Mouse (Mus musculus) MEL (cell line): ENCODE results near the gene Nrxn3. TPM values are rescaled to one million over a fixed set of nuclear protein-coding genes. Genes with fewer than 3 reads are reported as not detected.

Experiments used
- DNase-seq: peaks from one replicate; pipeline ENCODE4 v3.0.0; 2011; ENCODE audit warnings: low read depth, low spot score
- H3K27ac ChIP-seq: 2 replicates; pipeline ENCODE4 v1.5.1; 2012; ENCODE audit warnings: low read depth, mild to moderate bottlenecking, control low read depth, low read length, moderate library complexity; ENCODE audit not compliant: control insufficient read depth
- H3K27me3 ChIP-seq, 2 experiments: fragments of 150-350 bp in 1 of 2; sonication (generic) in 1 of 2; 2 replicates each; pipeline ENCODE4 v1.6.1; 2012; ENCODE audit warnings: low read length in 2 of 2, mild to moderate bottlenecking in 2 of 2, improper control_type of control experiment in 1 of 2, moderate library complexity in 1 of 2; ENCODE audit not compliant: insufficient read depth in 2 of 2, control insufficient read depth in 1 of 2
- H3K36me3 ChIP-seq, 2 experiments: 2 replicates each; pipeline ENCODE4 v1.6.1; 2012 to 2014; ENCODE audit warnings: low read length in 2 of 2, improper control_type of control experiment in 1 of 2, inconsistent platforms in 1 of 2, mild to moderate bottlenecking in 1 of 2; ENCODE audit not compliant: insufficient read depth in 2 of 2, control insufficient read depth in 1 of 2
- H3K4me1 ChIP-seq, 2 experiments: fragments of 150-350 bp in 1 of 2; sonication (generic) in 1 of 2; 2 replicates each; pipeline ENCODE4 v1.6.1; 2012; ENCODE audit warnings: low read length in 2 of 2, improper control_type of control experiment in 1 of 2, mild to moderate bottlenecking in 1 of 2; ENCODE audit not compliant: insufficient read depth in 2 of 2, control insufficient read depth in 1 of 2
- H3K4me3 ChIP-seq, 2 experiments: fragments of 150-350 bp in 1 of 2; sonication (generic) in 1 of 2; 2 replicates each; pipeline ENCODE4 v1.5.1; 2012; ENCODE audit warnings: low read depth in 2 of 2, low read length in 2 of 2, mild to moderate bottlenecking in 2 of 2, moderate library complexity in 2 of 2, control low read depth in 1 of 2, improper control_type of control experiment in 1 of 2; ENCODE audit not compliant: control insufficient read depth in 1 of 2, insufficient read depth in 1 of 2
- H3K79me2 ChIP-seq: 2 replicates; pipeline ENCODE4 v1.6.1; 2012; ENCODE audit warnings: mild to moderate bottlenecking, low read length, moderate library complexity; ENCODE audit not compliant: control insufficient read depth, poor library complexity, insufficient read depth
- H3K9ac ChIP-seq: 2 replicates; pipeline ENCODE4 v1.6.1; 2012; ENCODE audit warnings: low read depth, mild to moderate bottlenecking, control low read depth, low read length, moderate library complexity; ENCODE audit not compliant: control insufficient read depth, poor library complexity, severe bottlenecking
- H3K9me3 ChIP-seq: fragments of 150-350 bp; sonication (generic); replicated peaks from 2 replicates; pipeline ENCODE4 v1.6.1; 2012; ENCODE audit warnings: mild to moderate bottlenecking, low read length, improper control_type of control experiment, moderate library complexity; ENCODE audit not compliant: insufficient read depth
- CTCF ChIP-seq, 3 experiments: IDR thresholded peaks in 2 of 3; conservative IDR thresholded peaks in 1 of 3; 2 replicates each; pipeline ENCODE4 v1.5.1; 2011 to 2012; ENCODE audit warnings: low read length in 3 of 3, low read depth in 2 of 3, mild to moderate bottlenecking in 2 of 3, improper control_type of control experiment in 1 of 3, inconsistent platforms in 1 of 3, mixed read lengths in 1 of 3, moderate library complexity in 1 of 3; ENCODE audit not compliant: control insufficient read depth in 1 of 3, insufficient read depth in 1 of 3, poor library complexity in 1 of 3, severe bottlenecking in 1 of 3
- GABPA ChIP-seq: IDR thresholded peaks from 2 replicates; pipeline ENCODE4 v1.6.1; 2012; ENCODE audit warnings: low read depth, mild to moderate bottlenecking, inconsistent platforms, low read length, improper control_type of control experiment, moderate library complexity
- GATA1 ChIP-seq: IDR thresholded peaks from 2 replicates; pipeline ENCODE4 v1.6.1; 2011; ENCODE audit warnings: low read depth, low read length, improper control_type of control experiment
- HCFC1 ChIP-seq: IDR thresholded peaks from 2 replicates; pipeline ENCODE4 v1.6.1; 2012; ENCODE audit warnings: low read depth, mild to moderate bottlenecking, inconsistent platforms, low read length, improper control_type of control experiment, moderate library complexity
- KAT2A ChIP-seq: conservative IDR thresholded peaks from 2 replicates; pipeline ENCODE4 v1.6.1; 2012; ENCODE audit warnings: low read depth, low read length, improper control_type of control experiment, inconsistent platforms
- MAFK ChIP-seq: IDR thresholded peaks from 2 replicates; pipeline ENCODE4 v1.6.1; 2011; ENCODE audit warnings: low read depth, mild to moderate bottlenecking, low read length, improper control_type of control experiment, borderline replicate concordance
- MAX ChIP-seq: IDR thresholded peaks from 2 replicates; pipeline ENCODE4 v1.6.1; 2011; ENCODE audit warnings: low read length, improper control_type of control experiment
- MAZ ChIP-seq: IDR thresholded peaks from 2 replicates; pipeline ENCODE4 v1.6.1; 2012; ENCODE audit warnings: low read depth, mild to moderate bottlenecking, inconsistent platforms, low read length, improper control_type of control experiment
- MXI1 ChIP-seq: IDR thresholded peaks from 2 replicates; pipeline ENCODE4 v1.6.1; 2011; ENCODE audit warnings: mild to moderate bottlenecking, low read depth, low read length, improper control_type of control experiment
- MYB ChIP-seq: IDR thresholded peaks from 2 replicates; pipeline ENCODE4 v1.6.1; 2011; ENCODE audit warnings: mild to moderate bottlenecking, low read depth, low read length, improper control_type of control experiment
- MYC ChIP-seq: IDR thresholded peaks from 2 replicates; pipeline ENCODE4 v1.6.1; 2011; ENCODE audit warnings: low read depth, mild to moderate bottlenecking, low read length, improper control_type of control experiment, moderate library complexity
- NELFE ChIP-seq: IDR thresholded peaks from 2 replicates; pipeline ENCODE4 v1.6.1; 2011; ENCODE audit warnings: low read depth, low read length, improper control_type of control experiment
- NRF1 ChIP-seq: IDR thresholded peaks from 2 replicates; pipeline ENCODE4 v1.6.1; 2014; ENCODE audit warnings: low read depth, mild to moderate bottlenecking, inconsistent platforms, low read length, improper control_type of control experiment, moderate library complexity; ENCODE audit not compliant: poor library complexity, insufficient read depth, severe bottlenecking
- POLR2A ChIP-seq, 2 experiments: IDR thresholded peaks; 2 replicates each; pipeline ENCODE4 v1.6.1; 2011 to 2012; ENCODE audit warnings: low read length in 2 of 2, mild to moderate bottlenecking in 2 of 2, control low read depth in 1 of 2, improper control_type of control experiment in 1 of 2, low read depth in 1 of 2, moderate library complexity in 1 of 2; ENCODE audit not compliant: control insufficient read depth in 1 of 2, insufficient read depth in 1 of 2, poor library complexity in 1 of 2
- RCOR1 ChIP-seq: IDR thresholded peaks from 2 replicates; pipeline ENCODE4 v1.6.1; 2012; ENCODE audit warnings: low read depth, mild to moderate bottlenecking, inconsistent platforms, low read length, improper control_type of control experiment
- ZMIZ1 ChIP-seq: IDR thresholded peaks from 2 replicates; pipeline ENCODE4 v1.6.1; 2012; ENCODE audit warnings: low read depth, mild to moderate bottlenecking, inconsistent platforms, low read length, improper control_type of control experiment, moderate library complexity
- polyA plus RNA-seq, 2 experiments: library from polyadenylated mRNA; stranded (reverse) in 1 of 2; unstranded in 1 of 2; fragments of >175 nt in 1 of 2; fragments of >200 nt in 1 of 2; gene quantifications; 2 replicates each; pipeline versions ENCODE4 v1.2.1 to v1.2.4; 2012; ENCODE audit warnings: low replicate concordance in 2 of 2, low read depth in 1 of 2; ENCODE audit not compliant: insufficient read length in 2 of 2, insufficient read depth in 1 of 2, missing spikeins in 1 of 2
- total RNA-seq: library from RNA; depleted of rRNA; stranded (reverse); fragments of 300-350 nt; gene quantifications from 2 replicates; pipeline ENCODE4 v1.2.3, GENCODE M21; 2012

Gene Nrxn3
- total and polyA plus RNA-seq, 3 experiments = not detected

- Histone ChIP-seq H3K36me3 (no peaks in the 10 kb centered on the region), H3K9ac (no peak overlapping the region), H3K4me3 (no peak overlapping the region), H3K4me1 (no peaks in the 10 kb centered on the region), H3K79me2 (no peaks in the 10 kb centered on the region), H3K27ac (no peak overlapping the region), H3K9me3 (no peaks in the 10 kb centered on the region), H3K27me3 (no peaks in the 10 kb centered on the region)
- TF ChIP-seq KAT2A = no peak
- no peak for DNase-seq
Observed at GRCm38 (mm10) chr12:89284412-89284811, 561.7 kb downstream of the Nrxn3 start.

GRCm38 (mm10) chr12:89287037-89287436, 564.4 kb downstream of the Nrxn3 start:
- Histone ChIP-seq H3K36me3 (no peaks in the 10 kb centered on the region), H3K4me1 (no peaks in the 10 kb centered on the region), H3K79me2 (no peaks in the 10 kb centered on the region), H3K4me3 (no peak overlapping the region), H3K27ac (no peak overlapping the region), H3K9me3 (no peaks in the 10 kb centered on the region), H3K27me3 (no peaks in the 10 kb centered on the region), H3K9ac (no peak overlapping the region)
- TF ChIP-seq MYB (no peak), POLR2A (IDR thresholded peaks at IDR 0.05; ENCODE audit: control insufficient read depth in 1 of 2, insufficient read depth in 1 of 2, low read depth in 1 of 2, low read length in 2 of 2, poor library complexity in 1 of 2) (no peak), NELFE (no peak), CTCF (IDR thresholded peaks at IDR 0.05 in 2 of 3, conservative IDR thresholded peaks at IDR 0.05 in 1 of 3; ENCODE audit: control insufficient read depth in 1 of 3, insufficient read depth in 1 of 3, low read depth in 2 of 3, low read length in 3 of 3, poor library complexity in 1 of 3, severe bottlenecking in 1 of 3) (no peak), KAT2A (no peak), RCOR1 (no peak), MAFK (no peak), MAX (no peak), ZMIZ1 (no peak), GATA1 (no peak), NRF1 (no peak), GABPA (no peak), HCFC1 (no peak)
- DNase-seq = no peak

GRCm38 (mm10) chr12:89289589-89290274, 567.1 kb downstream of the Nrxn3 start:
- no peaks in the 10 kb centered on the region for H3K4me1 ChIP-seq
- DNase-seq = no peak
- H3K9me3 ChIP-seq = no peaks in the 10 kb centered on the region
- no peak overlapping the region for H3K9ac ChIP-seq
- H3K27me3 ChIP-seq = no peaks in the 10 kb centered on the region
- no peak overlapping the region for H3K27ac ChIP-seq
- no peaks in the 10 kb centered on the region for H3K79me2 ChIP-seq
- TF ChIP-seq MXI1 (no peak), MYC (no peak), MAZ (no peak)
- no peaks in the 10 kb centered on the region for H3K36me3 ChIP-seq
- H3K4me3 ChIP-seq = no peak overlapping the region
